Mouse (Mus musculus) liver, postnatal 0 days (tissue): ENCODE data around the gene Hhat.

Experiments used
- CTCF ChIP-seq: sonication (generic); IDR thresholded peaks from 2 replicates; pipeline ENCODE4 v1.5.1; 2016; ENCODE audit warnings: antibody characterized with exemption, low read depth
- EP300 ChIP-seq: IDR thresholded peaks from 2 replicates; pipeline ENCODE4 v1.6.1; 2016; ENCODE audit warnings: antibody characterized with exemption, low read depth, mild to moderate bottlenecking

DNA sequence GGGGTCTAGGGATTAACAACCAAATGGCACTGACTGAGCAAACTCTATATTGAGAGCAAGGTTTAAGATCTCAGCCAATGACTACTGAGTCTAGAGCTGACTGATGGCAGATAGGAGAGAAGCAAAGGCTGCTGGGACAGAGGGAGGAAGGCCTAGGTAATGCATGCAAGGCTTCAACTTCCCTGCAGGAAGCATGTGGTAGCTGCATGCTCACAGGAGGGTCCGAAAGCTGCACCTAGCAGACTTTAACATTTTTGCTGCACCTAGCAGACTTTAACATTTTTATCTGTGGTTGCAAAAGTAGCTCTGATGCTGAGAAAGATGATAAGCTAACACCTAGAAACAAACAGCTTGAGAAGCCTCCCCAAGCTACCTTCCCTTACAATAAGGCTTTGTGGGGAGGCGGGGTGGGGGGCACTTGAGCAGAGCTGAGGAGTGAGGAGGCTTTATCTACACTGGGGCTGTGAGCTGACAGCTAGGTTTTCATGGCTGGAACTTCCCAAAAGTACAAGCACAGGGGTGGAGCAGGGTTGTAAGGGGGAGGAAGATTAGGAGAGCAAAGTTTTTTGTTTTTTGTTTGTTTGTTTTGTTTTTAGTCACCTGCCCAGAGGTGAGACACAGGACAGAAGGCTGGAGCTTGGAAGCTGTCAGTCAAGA lies 239.4 kb downstream of the Hhat start:
- no peak for TF ChIP-seq EP300
- TF ChIP-seq CTCF: no peak
